Mouse (Mus musculus): ENCODE measurements around the gene Pnrc2. TPM values are rescaled to one million over a fixed set of nuclear protein-coding genes. Genes with fewer than 3 reads are reported as not detected.

Gene Pnrc2
- polyA plus RNA-seq, 1 experiment = 37.5 TPM

- DNase-seq (ENCODE audit: low read depth) = no peak
Measured at GRCm38 (mm10) chr4:135892884-135893283, 19.2 kb upstream of the Pnrc2 start.

- DNase-seq (ENCODE audit: low read depth) = no peak
Measured at GRCm38 (mm10) chr4:135891539-135891938, 17.9 kb upstream of the Pnrc2 start.

DNA sequence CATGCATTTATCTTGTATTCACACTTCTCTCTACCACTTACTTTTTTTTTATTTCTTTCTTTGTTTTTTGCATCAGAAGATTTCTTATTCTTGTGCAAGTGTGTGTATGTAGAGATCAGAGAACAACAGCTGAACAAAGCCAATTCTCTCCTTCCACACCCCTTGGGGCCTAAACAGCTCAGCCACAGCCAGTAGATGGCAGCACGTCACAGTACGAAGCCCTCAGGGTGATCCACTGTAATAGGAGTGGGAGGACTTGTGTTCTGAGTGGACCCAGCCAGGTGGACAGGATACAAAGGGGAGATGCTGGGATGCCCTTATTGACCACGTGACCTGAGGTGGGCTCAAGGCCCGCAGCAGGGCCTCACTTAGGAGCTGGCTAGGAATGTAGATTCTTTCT is 16.2 kb upstream of the Pnrc2 start:
- no peak for DNase-seq (ENCODE audit: low read depth)

DNA sequence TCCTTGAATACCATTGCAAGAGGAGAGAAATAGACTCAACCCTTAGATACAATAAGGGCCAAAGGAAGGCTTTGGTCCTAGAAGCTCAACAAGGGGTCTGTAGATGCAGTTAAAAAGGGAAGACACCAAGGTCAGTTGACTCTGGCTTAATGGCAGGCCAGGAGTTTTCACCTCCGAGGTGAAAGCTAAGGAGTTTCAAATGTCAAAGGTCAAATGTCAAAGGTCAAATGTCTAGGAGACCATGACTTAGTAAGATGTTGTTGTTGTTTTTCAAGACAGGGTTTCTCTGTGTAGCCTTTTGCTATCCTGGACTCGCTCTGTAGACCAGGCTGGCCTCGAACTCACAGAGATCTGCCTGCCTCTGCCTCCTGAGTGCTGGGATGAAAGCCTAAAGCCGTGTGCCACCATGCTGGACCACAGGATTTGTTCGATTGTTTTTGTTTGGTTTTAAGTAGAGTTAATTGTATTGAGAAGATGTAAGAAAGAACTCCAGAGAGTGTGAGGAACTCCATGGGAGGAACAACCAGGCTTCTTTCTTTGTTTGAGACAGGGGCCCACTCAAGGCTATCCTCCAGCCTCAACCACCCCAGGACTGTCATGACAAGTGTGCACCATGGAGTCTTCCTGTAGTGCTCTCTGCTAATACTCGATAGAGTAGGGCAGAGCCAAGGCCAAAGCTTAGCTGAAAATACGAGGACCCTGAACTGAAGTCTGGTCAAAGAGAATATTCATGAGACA is 15.7 kb upstream of the Pnrc2 start:
- DNase-seq (ENCODE audit: low read depth) = no peak

- DNase-seq (ENCODE audit: low read depth) = no peak
Measured at GRCm38 (mm10) chr4:135888448-135889057, 14.9 kb upstream of the Pnrc2 start.

DNA sequence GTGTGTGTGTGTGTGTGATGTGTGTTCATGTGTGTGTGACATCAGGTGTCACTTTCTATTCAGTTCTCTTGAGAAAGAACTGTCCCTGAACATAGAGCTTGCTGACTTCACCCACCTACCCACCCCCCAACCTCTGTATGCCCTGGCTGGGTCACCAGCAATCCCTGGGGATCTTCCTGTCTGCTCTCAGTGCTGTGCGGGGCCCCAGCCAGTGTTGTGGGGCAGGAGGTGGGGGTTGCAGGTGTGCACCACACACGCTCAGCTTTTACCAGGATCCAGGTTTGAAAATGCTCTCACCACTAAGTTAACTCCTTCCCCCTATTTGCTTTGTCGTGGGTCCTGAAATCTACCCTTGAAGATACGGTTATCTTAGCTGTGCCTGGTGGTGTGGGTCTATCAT is 12.5 kb upstream of the Pnrc2 start:
- no peak for DNase-seq (ENCODE audit: low read depth)

GRCm38 (mm10) chr4:135885676-135886075 is 12.0 kb upstream of the Pnrc2 start:
- DNase-seq (ENCODE audit: low read depth) = no peak

- DNase-seq (ENCODE audit: low read depth) = no peak
Measured at GRCm38 (mm10) chr4:135884531-135884930, 10.9 kb upstream of the Pnrc2 start.

GRCm38 (mm10) chr4:135883881-135884516 is 10.3 kb upstream of the Pnrc2 start:
- no peak for DNase-seq (ENCODE audit: low read depth)

- DNase-seq (ENCODE audit: low read depth) = no peak
Measured at GRCm38 (mm10) chr4:135883401-135883851, 9.8 kb upstream of the Pnrc2 start.

GRCm38 (mm10) chr4:135882023-135882422 is 8.4 kb upstream of the Pnrc2 start:
- no peak for DNase-seq (ENCODE audit: low read depth)

DNA sequence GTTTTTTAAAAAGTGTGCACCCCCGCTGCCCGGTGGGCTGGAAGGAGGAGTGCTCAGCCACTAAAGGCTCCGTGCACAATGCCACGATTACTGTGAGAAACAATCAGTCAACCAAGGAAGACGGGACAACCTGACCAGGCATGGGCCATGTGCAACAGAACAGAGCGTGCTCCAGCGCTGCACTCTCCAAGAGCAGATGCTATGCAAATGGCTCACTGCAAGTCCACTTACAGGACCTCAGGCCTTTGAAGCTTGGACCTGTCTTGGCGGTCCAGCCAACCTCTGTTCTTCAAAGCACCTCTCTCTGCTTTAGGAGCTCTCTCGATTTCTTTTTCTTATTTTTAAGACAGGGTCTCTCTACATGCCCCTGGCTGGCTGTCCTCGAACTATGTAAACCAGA is 6.9 kb upstream of the Pnrc2 start:
- DNase-seq (ENCODE audit: low read depth) = no peak

DNA sequence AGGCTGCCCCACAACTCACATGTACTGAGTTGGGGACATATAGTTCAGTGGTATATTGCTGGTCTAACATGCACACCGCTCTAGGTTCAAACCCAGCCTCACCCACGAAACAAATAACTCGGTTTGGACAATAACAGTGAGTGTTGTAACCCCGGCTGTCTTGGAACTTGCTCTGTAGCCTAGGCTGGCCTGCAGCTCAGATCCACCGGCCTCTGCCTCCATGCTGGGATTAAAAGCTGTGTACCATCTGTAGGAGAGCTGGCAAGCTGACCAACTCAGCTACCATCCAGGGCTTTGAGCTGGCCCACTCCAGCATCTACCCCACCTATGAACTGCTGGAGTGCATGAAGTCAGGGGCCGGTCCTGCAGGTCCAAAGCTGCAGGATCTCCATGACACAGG is 6.4 kb upstream of the Pnrc2 start:
- no peak for DNase-seq (ENCODE audit: low read depth)

GRCm38 (mm10) chr4:135879021-135879420 is 5.4 kb upstream of the Pnrc2 start:
- DNase-seq (ENCODE audit: low read depth) = no peak

DNA sequence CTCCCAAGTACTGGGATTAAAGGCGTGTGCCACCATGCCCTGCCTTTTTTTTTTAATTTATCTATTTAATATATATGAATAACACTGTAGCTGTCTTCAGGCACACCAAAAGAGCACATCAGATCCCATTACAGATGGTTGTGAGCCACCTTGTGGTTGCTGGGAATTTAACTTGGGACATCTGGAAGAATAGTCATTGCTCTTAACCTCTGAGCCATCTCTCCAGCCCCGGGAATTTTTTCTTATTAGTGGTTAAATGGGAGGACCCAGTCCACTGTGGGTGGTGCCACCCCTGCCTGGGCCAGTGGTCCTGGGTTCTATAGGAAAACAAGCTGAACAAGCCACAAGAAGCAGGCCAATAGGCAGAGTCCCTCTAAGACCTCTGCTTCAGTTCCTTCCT is 4.1 kb upstream of the Pnrc2 start:
- no peak for DNase-seq (ENCODE audit: low read depth)

GRCm38 (mm10) chr4:135876583-135877020 is 3.0 kb upstream of the Pnrc2 start:
- no peak for DNase-seq (ENCODE audit: low read depth)

GRCm38 (mm10) chr4:135875991-135876582 is 2.4 kb upstream of the Pnrc2 start:
- DNase-seq (ENCODE audit: low read depth) = no peak

DNA sequence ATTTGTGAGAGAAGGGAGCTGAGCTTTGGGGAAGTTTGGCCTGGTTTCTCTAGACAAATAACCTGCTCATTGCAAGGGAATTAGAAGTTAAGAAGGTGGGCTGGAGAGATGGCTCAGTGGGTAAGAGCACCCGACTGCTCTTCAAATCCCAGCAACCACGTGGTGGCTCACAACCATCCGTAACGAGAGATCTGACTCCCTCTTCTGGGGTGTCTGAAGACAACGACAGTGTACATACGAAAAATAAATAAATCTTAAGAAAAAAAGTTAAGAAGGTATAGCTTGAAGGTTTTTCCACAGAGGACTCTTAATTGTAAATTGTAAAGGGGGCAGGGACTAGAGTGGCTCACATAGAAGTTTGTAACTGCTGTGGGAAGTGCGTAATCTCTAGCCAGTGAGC is 1.9 kb upstream of the Pnrc2 start:
- no peak for DNase-seq (ENCODE audit: low read depth)

- no peak for DNase-seq (ENCODE audit: low read depth)
Measured at GRCm38 (mm10) chr4:135874564-135875535, 1.2 kb upstream of the Pnrc2 start.

- DNase-seq (ENCODE audit: low read depth) = no peak
Measured at GRCm38 (mm10) chr4:135872589-135873391, 860 bp downstream of the Pnrc2 start.

DNA sequence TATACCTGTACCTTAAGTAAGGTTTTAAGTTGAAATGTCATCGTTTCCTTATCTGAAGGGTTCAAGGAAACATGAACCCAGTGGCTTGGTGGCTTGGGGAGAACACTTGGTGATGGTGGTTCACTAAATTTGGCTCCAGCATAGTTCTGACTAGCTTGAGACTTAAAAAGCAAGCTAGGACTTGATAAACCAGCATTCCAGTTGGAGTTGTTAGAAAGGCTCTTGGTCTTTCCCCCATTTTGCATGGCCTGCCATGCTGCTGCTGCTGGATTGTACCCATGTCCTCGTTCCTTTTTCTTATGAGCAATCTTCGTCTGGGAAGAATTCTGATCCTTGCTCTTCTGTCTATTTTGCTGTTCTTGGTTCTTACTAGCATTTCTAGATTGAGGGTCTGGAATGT is 1.6 kb downstream of the Pnrc2 start:
- no peak for DNase-seq (ENCODE audit: low read depth)
